Mouse (Mus musculus): ENCODE measurements around the gene Tmem214.

DNA sequence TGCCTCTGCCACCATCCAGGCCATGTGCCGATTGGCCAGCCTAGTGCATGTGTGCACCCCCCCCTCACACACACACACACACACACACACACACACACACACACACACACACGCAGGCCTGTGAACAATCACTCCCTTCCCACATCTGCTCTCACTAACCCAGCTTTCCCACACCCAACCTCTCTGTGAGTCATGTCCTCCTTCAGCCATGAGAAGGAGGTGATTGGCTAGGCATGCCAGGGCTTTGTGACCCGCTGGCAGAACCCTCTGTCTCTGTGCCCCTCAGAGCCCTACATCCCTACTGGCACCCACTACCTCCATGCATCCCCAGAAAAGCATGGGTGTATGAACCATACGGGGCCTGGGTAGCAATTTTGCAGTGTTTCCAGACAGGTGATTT, 14.3 kb upstream of the Tmem214 start:
- TF ChIP-seq TAL1 (IDR thresholded peaks at IDR 0.05; ENCODE audit: low read length) (no peak), GATA1 (IDR thresholded peaks at IDR 0.05; ENCODE audit: low read length) (no peak)

All from erythroblast, embryonic 14.5 days (primary cell).